Mouse (Mus musculus): ENCODE measurements around the gene Wfdc16.
A peak's percentile ranks its signal among the peaks of the same experiment; 100 is the strongest.
"Not testable (repeated sequence)": the region's sequence is repeated elsewhere in the genome, so short reads cannot be mapped to it uniquely, and the experiment has no call there.

The Wfdc16 gene

GRCm38 (mm10) chr2:164593494-164593893 is 45.1 kb downstream of the Wfdc16 start, which contains the start of gene Eppin:
Gene Eppin (minus strand): TSS chr2:164593594.
- DNase-seq = no peak

GRCm38 (mm10) chr2:164592014-164592413 is 46.6 kb downstream of the Wfdc16 start:
- peak; percentile 13 for DNase-seq

- DNase-seq = not testable (repeated sequence)
These were observed 53.4 kb downstream of the Wfdc16 start, which contains the start of gene Wfdc6a for GRCm38 (mm10) chr2:164585025-164585725. Gene Wfdc6a (minus strand): TSS chr2:164585447.

All from right cerebral cortex, adult 18-20 months (tissue).